Mouse (Mus musculus) forebrain, postnatal 0 days (tissue): Measurements from ENCODE around the gene 4930595D18Rik. TPM values are rescaled to one million over a fixed set of nuclear protein-coding genes. Genes with fewer than 3 reads are reported as not detected.
A peak's percentile ranks its signal among the peaks of the same experiment; 100 is the strongest.

Experiments used
- ATAC-seq: fragments of 200-750 bp; cut with Nextera tagmentation; 2 replicates; pipeline ENCODE4 v1.8.0; 2017; ENCODE audit warnings: mild to moderate bottlenecking, moderate library complexity
- DNase-seq: peaks from one replicate; pipeline ENCODE4 v3.0.0-alpha.2; 2015
- H3K27ac ChIP-seq: fragments of 300-500 bp; sonication (generic); 2 replicates; pipeline ENCODE4 v1.5.1; 2014; ENCODE audit warnings: low read depth, mild to moderate bottlenecking, antibody characterized with exemption, low read length, moderate library complexity, mixed read lengths
- H3K27me3 ChIP-seq: fragments of 300-500 bp; sonication (generic); 2 replicates; pipeline ENCODE4 v1.6.1; 2014; ENCODE audit warnings: mild to moderate bottlenecking, low read length, mixed read lengths; ENCODE audit not compliant: insufficient read depth
- H3K36me3 ChIP-seq: fragments of 300-500 bp; sonication (generic); 2 replicates; pipeline ENCODE4 v1.6.1; 2014; ENCODE audit warnings: mild to moderate bottlenecking, moderate library complexity; ENCODE audit not compliant: insufficient read depth
- H3K4me1 ChIP-seq: fragments of 300-500 bp; sonication (generic); 2 replicates; pipeline ENCODE4 v1.6.1; 2014; ENCODE audit warnings: antibody characterized with exemption; ENCODE audit not compliant: insufficient read depth
- H3K4me2 ChIP-seq: fragments of 300-500 bp; sonication (generic); 2 replicates; pipeline ENCODE4 v1.6.1; 2014; ENCODE audit warnings: low read depth, mild to moderate bottlenecking, moderate library complexity
- H3K4me3 ChIP-seq: fragments of 300-500 bp; sonication (generic); 2 replicates; pipeline ENCODE4 v1.5.1; 2014; ENCODE audit warnings: low read depth, low read length, mixed read lengths
- H3K9ac ChIP-seq: fragments of 300-500 bp; sonication (generic); 2 replicates; pipeline ENCODE4 v1.6.1; 2014; ENCODE audit warnings: mild to moderate bottlenecking
- H3K9me3 ChIP-seq: fragments of 300-500 bp; sonication (generic); 2 replicates; pipeline ENCODE4 v1.6.1; 2016; ENCODE audit warnings: low read length
- CTCF ChIP-seq: sonication (generic); IDR thresholded peaks from 2 replicates; pipeline ENCODE4 v1.5.1; 2016; ENCODE audit warnings: antibody characterized with exemption, control low read depth, low read depth
- WGBS: fragments of 180-500 bp; shearing (Covaris S2); extraction: QIAGEN DNeasy Blood & Tissue Kit; methylation state at CpG from one replicate; pipeline ENCODE4 v1.1.7; 2014; 5-methylcytosine and 5-hydroxymethylcytosine counted together
- polyA plus RNA-seq: library from polyadenylated mRNA; unstranded; fragments of >200 nt; fragmentation: Nextera tagmentation; extraction: Ambion mirVana; gene quantifications from 2 replicates; pipeline ENCODE4 v1.2.1, GENCODE M21; 2015
- total RNA-seq: library from RNA; depleted of rRNA; stranded (reverse); fragments of >200 nt; gene quantifications from 2 replicates; pipeline ENCODE4 v1.2.3, GENCODE M21; 2014

Gene 4930595D18Rik
- total and polyA plus RNA-seq, 2 experiments from 2014 or later = 0.48 TPM; not detected in 1

DNA sequence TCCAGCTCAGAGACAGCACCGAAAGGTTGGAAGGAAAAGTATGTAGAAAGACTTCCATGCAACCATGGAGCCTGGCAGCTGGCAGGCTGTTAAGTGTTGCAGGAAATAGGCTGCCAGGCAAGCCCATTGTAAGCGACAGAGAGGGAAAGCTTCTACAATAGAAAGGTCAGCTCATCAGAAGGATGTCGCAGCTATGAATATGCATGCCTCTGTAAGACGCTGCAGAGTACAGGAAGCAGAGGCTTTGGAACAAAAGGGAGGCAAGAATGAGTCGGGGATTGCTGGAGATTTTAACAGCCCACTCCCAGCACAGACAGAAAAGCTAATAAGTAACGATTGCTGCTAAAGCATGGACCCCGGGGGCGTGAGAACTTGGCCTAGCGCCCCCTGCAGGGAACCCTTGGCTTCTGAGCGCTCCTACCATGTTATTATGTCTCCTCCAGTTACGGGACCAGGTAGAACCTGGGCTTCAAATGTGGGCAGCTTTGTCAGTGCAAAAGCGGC, 41.2 kb downstream of the 4930595D18Rik start:
- H3K27ac ChIP-seq = peak overlapping the region; percentile 76
- peak; percentile 51 for TF ChIP-seq CTCF

DNA sequence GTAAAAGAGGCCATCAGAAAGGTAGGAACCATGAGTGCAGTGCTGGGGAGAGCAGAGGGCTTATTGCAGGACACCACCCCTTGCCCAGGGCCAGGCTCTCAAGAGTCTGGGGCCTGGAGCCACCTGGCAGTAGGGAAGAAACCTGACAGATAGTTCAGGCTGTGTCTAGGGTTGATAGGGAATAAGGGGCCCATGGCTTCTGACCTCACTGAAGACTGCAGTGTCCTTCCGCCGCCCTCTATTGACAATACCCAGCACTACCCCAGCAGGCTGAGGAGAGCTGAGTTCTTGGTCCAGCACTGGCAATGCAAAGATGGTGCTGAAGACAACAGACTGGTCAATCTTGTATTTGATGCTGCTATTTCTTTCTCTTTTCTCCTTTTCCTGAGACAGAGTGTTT, 47.2 kb downstream of the 4930595D18Rik start:
- TF ChIP-seq CTCF = no peak
- H3K9ac ChIP-seq = no peak overlapping the region
- no peaks in the 10 kb centered on the region for H3K9me3 ChIP-seq
- no peak overlapping the region for H3K27ac ChIP-seq
- WGBS = 63% methylated on average over 2 of the region's 2 CpGs
- H3K4me2 ChIP-seq = no peak overlapping the region
- H3K36me3 ChIP-seq = no peaks in the 10 kb centered on the region
- ATAC-seq (no peak), DNase-seq (no peak)
- no peaks in the 10 kb centered on the region for H3K27me3 ChIP-seq
- peaks cover 12% of the 10 kb centered on the region; the same call in 1 of the 2 replicates for H3K4me1 ChIP-seq
- no peak overlapping the region for H3K4me3 ChIP-seq

More for the DNA sequence above, 41.2 kb downstream of the 4930595D18Rik start:
- Histone ChIP-seq H3K9ac (peak overlapping the region; percentile 43), H3K36me3 (no peaks in the 10 kb centered on the region), H3K27me3 (no peaks in the 10 kb centered on the region), H3K9me3 (no peaks in the 10 kb centered on the region), H3K4me3 (0 out of 2 replicates have a peak overlapping the region, but pooled peaks have one; percentile 11), H3K4me1 (peaks cover 27% of the 10 kb centered on the region), H3K4me2 (peak overlapping the region; percentile 39)
- peak; percentile 80 for ATAC-seq
- peak; percentile 75 for DNase-seq
- 5% methylated on average over 12 of the region's 12 CpGs for WGBS

DNA sequence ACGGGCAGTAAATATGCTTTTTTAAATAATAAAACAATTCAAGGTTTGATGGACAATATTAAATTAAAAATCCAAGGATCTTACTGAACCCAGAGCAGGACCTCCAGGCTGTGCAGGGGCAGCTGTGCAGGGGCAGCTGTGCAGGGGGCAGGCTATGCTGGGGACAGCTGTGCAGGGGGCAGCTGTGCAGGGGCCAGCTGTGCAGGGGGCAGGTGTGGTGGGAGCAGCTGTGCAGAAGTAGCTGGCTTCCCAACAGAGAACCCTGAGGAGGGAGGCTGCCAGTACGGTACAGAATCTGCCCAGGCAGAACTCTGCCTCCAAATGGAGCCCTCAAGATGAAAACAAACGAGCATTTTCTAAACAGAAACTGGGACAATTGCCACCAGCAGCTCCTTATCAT, 48.3 kb downstream of the 4930595D18Rik start:
- ATAC-seq = no peak
- Histone ChIP-seq H3K4me1 (peaks cover 12% of the 10 kb centered on the region; the same call in 1 of the 2 replicates), H3K9ac (no peak overlapping the region), H3K27me3 (no peaks in the 10 kb centered on the region), H3K27ac (0 out of 2 replicates have a peak overlapping the region, but pooled peaks have one; percentile 15), H3K4me3 (no peak overlapping the region), H3K9me3 (no peaks in the 10 kb centered on the region), H3K4me2 (no peak overlapping the region), H3K36me3 (no peaks in the 10 kb centered on the region)
- no peak for DNase-seq
- TF ChIP-seq CTCF = no peak
- 47% methylated on average over 3 of the region's 3 CpGs for WGBS

DNA sequence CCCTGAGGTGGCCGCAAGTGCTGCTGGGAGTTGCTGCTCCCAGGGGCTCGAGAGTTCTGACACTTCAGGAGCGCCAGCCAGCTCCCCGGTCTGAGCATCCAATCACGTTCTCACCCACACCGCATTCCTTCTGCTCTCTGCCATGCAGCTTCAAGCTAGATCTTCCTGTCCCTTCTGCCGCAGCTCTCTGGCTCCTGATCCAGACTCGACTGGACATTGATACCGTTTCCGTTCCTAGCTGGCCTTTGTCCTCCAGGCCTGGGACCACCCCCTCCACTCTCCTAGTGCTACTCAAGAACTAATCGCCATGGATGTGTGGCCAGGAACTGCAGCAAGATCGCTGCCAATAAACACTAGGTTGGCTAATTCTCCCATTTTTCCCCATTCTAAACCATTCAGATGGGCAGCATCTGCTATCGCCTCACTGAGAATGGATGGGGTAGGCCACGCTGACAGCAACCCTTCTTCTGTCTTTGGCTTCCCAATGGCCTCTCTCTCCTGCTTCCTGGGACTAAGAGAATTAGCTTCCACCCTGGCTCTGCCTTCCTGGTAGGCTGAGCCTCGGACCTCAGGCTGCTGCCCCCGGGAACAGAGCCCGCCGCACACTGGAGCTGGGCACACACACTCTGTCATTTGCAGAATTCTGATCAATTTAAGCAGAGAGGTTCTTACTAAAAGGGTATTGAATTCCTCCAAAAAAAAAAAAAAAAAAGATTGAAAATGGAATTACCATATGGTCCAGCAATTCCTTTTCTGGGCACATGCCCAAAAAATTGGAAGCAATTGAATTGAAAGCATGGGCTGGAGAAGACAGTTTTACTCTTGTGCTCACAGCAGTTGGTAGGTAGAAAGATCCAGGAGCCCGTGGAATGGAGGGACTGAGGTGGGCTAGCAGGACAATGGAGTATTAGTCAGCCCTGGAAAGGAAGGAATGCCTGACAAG, 49.2 kb downstream of the 4930595D18Rik start:
- no peak for TF ChIP-seq CTCF
- 41% methylated on average over 19 of the region's 19 CpGs for WGBS
- Histone ChIP-seq H3K27me3 (no peaks in the 10 kb centered on the region), H3K9ac (no peak overlapping the region), H3K27ac (peak overlapping the region; percentile 79), H3K9me3 (no peaks in the 10 kb centered on the region), H3K36me3 (no peaks in the 10 kb centered on the region), H3K4me2 (no peak overlapping the region), H3K4me1 (peaks cover 12% of the 10 kb centered on the region; the same call in 1 of the 2 replicates), H3K4me3 (no peak overlapping the region)
- DNase-seq = peak; percentile 64
- ATAC-seq = peak; percentile 63

DNA sequence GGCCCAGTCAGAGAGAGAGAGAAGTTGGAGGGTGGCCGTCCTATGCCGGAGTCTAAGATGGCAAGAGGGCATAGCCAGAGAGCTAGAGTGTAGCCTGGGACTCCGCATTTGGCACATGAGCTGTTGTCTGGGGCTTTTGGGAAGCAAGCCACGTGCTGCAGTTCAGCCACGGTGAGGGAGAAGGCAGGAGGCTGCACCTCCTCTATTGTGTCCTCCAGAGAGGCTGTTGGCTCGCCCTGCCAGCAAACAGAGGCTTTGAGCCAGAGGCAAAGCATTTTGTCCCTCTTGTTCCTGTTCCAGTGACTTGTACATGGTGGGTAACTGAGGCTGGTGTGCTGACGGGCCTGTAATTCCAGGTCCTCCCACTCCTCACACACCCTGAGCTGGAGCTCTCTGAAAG, 50.1 kb downstream of the 4930595D18Rik start:
- DNase-seq (no peak), ATAC-seq (no peak)
- H3K27me3 ChIP-seq = no peaks in the 10 kb centered on the region
- no peaks in the 10 kb centered on the region for H3K9me3 ChIP-seq
- no peak for TF ChIP-seq CTCF
- peaks cover 12% of the 10 kb centered on the region; the same call in 1 of the 2 replicates for H3K4me1 ChIP-seq
- no peak overlapping the region for H3K4me3 ChIP-seq
- H3K36me3 ChIP-seq = no peaks in the 10 kb centered on the region
- 63% methylated on average over 7 of the region's 7 CpGs for WGBS
- no peak overlapping the region for H3K9ac ChIP-seq
- H3K4me2 ChIP-seq = no peak overlapping the region
- H3K27ac ChIP-seq = peak overlapping the region; percentile 79

DNA sequence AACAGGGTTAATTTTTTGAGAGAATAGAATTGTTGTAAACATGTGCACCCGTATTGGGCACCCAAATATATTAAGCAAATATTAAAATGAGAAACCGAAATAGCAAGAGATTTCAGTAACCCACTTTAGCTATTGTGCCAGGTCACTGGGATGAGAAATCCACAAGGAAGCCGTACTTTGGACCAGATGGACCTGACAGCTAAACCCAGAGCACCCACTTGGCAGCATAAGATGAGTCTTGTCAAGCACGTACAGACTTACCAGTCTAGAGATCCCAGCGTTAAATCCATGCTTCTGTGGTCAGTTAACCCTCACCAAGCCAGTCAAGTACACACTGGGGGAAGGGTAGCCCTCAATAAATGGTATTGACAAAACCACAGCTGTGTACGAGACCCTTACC, 58.6 kb downstream of the 4930595D18Rik start:
- H3K4me1 ChIP-seq = peaks cover 4% of the 10 kb centered on the region; the same call in 1 of the 2 replicates
- H3K4me2 ChIP-seq = no peak overlapping the region
- no peak overlapping the region for H3K27ac ChIP-seq
- H3K36me3 ChIP-seq = no peaks in the 10 kb centered on the region
- no peak for ATAC-seq
- no peak overlapping the region for H3K4me3 ChIP-seq
- 69% methylated on average over 6 of the region's 6 CpGs for WGBS
- peaks cover 4% of the 10 kb centered on the region; the same call in 1 of the 2 replicates for H3K9me3 ChIP-seq
- no peaks in the 10 kb centered on the region for H3K27me3 ChIP-seq
- TF ChIP-seq CTCF = no peak
- no peak for DNase-seq
- no peak overlapping the region for H3K9ac ChIP-seq
